Comparison of ENCODE assay signal across 19 mouse cellular contexts in the genomic region with DNA sequence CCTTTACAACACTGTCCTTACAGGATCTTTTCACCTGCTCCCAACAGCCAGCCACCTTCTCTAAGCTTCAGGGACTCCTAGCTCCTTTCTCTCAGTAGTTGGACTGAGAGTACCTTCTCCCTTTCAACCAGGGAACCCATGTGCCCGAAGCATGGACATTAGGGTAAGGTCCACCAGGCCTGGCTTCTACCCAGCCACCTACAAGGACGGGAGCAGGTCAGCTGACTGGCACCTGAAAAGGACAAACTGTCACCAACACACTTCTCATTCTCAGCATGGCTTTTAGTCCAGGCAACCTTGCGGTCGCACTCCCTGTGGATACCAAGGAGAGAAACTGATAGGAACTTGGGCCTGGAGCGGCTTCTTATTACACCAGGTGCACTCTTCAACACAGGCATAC. TPM values are rescaled to one million over a fixed set of nuclear protein-coding genes. Genes with fewer than 3 reads are reported as not detected.
DNase-seq lines count a peak whose midpoint lies in the region; ATAC-seq and TF ChIP-seq lines count a peak whose summit lies in the region.
"Had no signal": no experiment of that assay in that cellular context is flagged by ENCODE, and none has a peak within 500 bp of the region (broad histone marks: within the 10 kb centered on the region; RNA-seq: fewer than 3 reads in every experiment).

No protein-coding gene starts in this region.

- no peaks in the 10 kb centered on the region for H3K27me3 ChIP-seq in kidney, embryonic 14.5 days (ENCODE audit: control insufficient read depth, insufficient read depth, low read length)
- no peaks in the 10 kb centered on the region for H3K27me3 ChIP-seq in liver, postnatal 0 days (ENCODE audit: insufficient read depth, low read length)
- no peaks in the 10 kb centered on the region for H3K27me3 ChIP-seq in liver, embryonic 12.5 days (replicated peaks)
- H3K27me3 ChIP-seq: CH12.LX; forebrain, embryonic 13.5 days; Patski had no signal

- no peak overlapping the region for H3K4me2 ChIP-seq in kidney, embryonic 14.5 days (replicated peaks; ENCODE audit: low read depth, low read length)
- H3K4me2 ChIP-seq in liver, postnatal 0 days (ENCODE audit: low read depth, low read length), result no peak overlapping the region
- no peak overlapping the region for H3K4me2 ChIP-seq in liver, embryonic 12.5 days
- H3K4me2 ChIP-seq: forebrain, embryonic 13.5 days; hindbrain, embryonic 14.5 days had no signal

- no peak for ATAC-seq in kidney, embryonic 14.5 days (ENCODE audit: low FRiP score, low TSS enrichment)
- ATAC-seq in liver, postnatal 0 days, result peak; percentile 64
- no peak for ATAC-seq in liver, embryonic 12.5 days
- ATAC-seq: activated CD4-positive, CD25-positive, alpha-beta regulatory T cell, adult 4 months; forebrain, embryonic 13.5 days; forebrain, postnatal 0 days; Patski had no signal

- WGBS in kidney, embryonic 14.5 days, result 94% methylated on average over 5 of the region's 5 CpGs
- WGBS in liver, postnatal 0 days (ENCODE audit: insufficient replicate concordance), result 86% methylated on average over 5 of the region's 5 CpGs
- whole genome bisulfite sequencing in liver, embryonic 12.5 days (ENCODE audit: insufficient replicate concordance), result 93% methylated on average over 5 of the region's 5 CpGs

- no peak for TF ChIP-seq EP300 in liver, postnatal 0 days (IDR thresholded peaks at IDR 0.05; ENCODE audit: low read depth)

- no peaks in the 10 kb centered on the region for H3K4me1 ChIP-seq in kidney, embryonic 14.5 days (ENCODE audit: control insufficient read depth, insufficient read depth, low read length)
- H3K4me1 ChIP-seq in liver, postnatal 0 days (ENCODE audit: insufficient read depth), result no peaks in the 10 kb centered on the region
- no peaks in the 10 kb centered on the region for H3K4me1 ChIP-seq in liver, embryonic 12.5 days
- H3K4me1 ChIP-seq: embryonic facial prominence, embryonic 10.5 days; forebrain, embryonic 13.5 days had no signal

- peaks cover 67% of the 10 kb centered on the region for H3K36me3 ChIP-seq in kidney, embryonic 14.5 days (ENCODE audit: control insufficient read depth, insufficient read depth, low read length)
- peaks cover 48% of the 10 kb centered on the region for H3K36me3 ChIP-seq in liver, postnatal 0 days (replicated peaks; ENCODE audit: insufficient read depth, low read length)
- peaks cover 84% of the 10 kb centered on the region for H3K36me3 ChIP-seq in liver, embryonic 12.5 days

- DNase-seq in kidney, adult 11 months, result peak; percentile 84
- no peak for DNase-seq in liver, postnatal 0 days
- peak; percentile 78 to 90 for DNase-seq in kidney, postnatal 25 days
- no peak for DNase-seq in cerebellum, adult 11-12 months
- DNase-seq: adrenal gland, postnatal 14 days; cerebellum, adult 18-20 months; cerebellum, adult 9-11 months; cerebellum, postnatal 36 days; forebrain, postnatal 0 days; gastrocnemius, postnatal 14 days; heart, postnatal 10 days had no signal

- no peak overlapping the region for H3K9ac ChIP-seq in kidney, embryonic 14.5 days (ENCODE audit: low read depth, low read length)
- H3K9ac ChIP-seq in liver, postnatal 0 days (replicated peaks), result no peak overlapping the region
- H3K9ac ChIP-seq in liver, embryonic 12.5 days, result no peak overlapping the region
- H3K9ac ChIP-seq: forebrain, embryonic 13.5 days; forebrain, postnatal 0 days; hindbrain, embryonic 14.5 days had no signal

- TF ChIP-seq CTCF in liver, postnatal 0 days (IDR thresholded peaks at IDR 0.05; ENCODE audit: low read depth), result no peak

- no peak overlapping the region for H3K27ac ChIP-seq in kidney, embryonic 14.5 days (ENCODE audit: low read depth, low read length)
- H3K27ac ChIP-seq in liver, postnatal 0 days (ENCODE audit: low read depth), result no peak overlapping the region
- H3K27ac ChIP-seq in liver, embryonic 12.5 days, result no peak overlapping the region
- H3K27ac ChIP-seq: embryonic facial prominence, embryonic 10.5 days; forebrain, embryonic 13.5 days; hindbrain, embryonic 14.5 days had no signal

- H3K9me3 ChIP-seq in kidney, embryonic 14.5 days (ENCODE audit: control insufficient read depth, low read length), result no peaks in the 10 kb centered on the region
- no peaks in the 10 kb centered on the region for H3K9me3 ChIP-seq in liver, postnatal 0 days (ENCODE audit: low read length)
- no peaks in the 10 kb centered on the region for H3K9me3 ChIP-seq in liver, embryonic 12.5 days (replicated peaks)
- H3K9me3 ChIP-seq: embryonic facial prominence, embryonic 10.5 days; forebrain, embryonic 13.5 days had no signal

- H3K4me3 ChIP-seq in kidney, embryonic 14.5 days (ENCODE audit: low read length), result no peak overlapping the region
- no peak overlapping the region for H3K4me3 ChIP-seq in liver, postnatal 0 days (ENCODE audit: low read depth, low read length)
- H3K4me3 ChIP-seq in liver, embryonic 12.5 days, result no peak overlapping the region
- H3K4me3 ChIP-seq: embryonic facial prominence, embryonic 10.5 days; forebrain, embryonic 13.5 days had no signal

RNA-seq across cellular contexts. Expression of gene Cfap20, which starts 15.6 kb away (rescaled TPM):
- 164 and 174 TPM in 2 replicates for polyA plus RNA-seq in kidney, embryonic 14.5 days (2014; fragmentation: Nextera tagmentation; extraction: Ambion mirVana)
- polyA plus RNA-seq in liver, postnatal 0 days (2015; fragmentation: Nextera tagmentation; extraction: Ambion mirVana), result 30.4 and 33.1 TPM in 2 replicates
- 44.2 and 45.9 TPM in 2 replicates for polyA plus RNA-seq in liver, embryonic 12.5 days (2016; fragmentation: Nextera tagmentation; extraction: Ambion mirVana)

RNA-seq across cellular contexts. Expression of gene Csnk2a2, which starts 39.6 kb away (rescaled TPM):
- polyA plus RNA-seq in kidney, embryonic 14.5 days (2014; fragmentation: Nextera tagmentation; extraction: Ambion mirVana), result 20.7 and 25.3 TPM in 2 replicates
- 3.8 and 4.7 TPM in 2 replicates for polyA plus RNA-seq in liver, postnatal 0 days (2015; fragmentation: Nextera tagmentation; extraction: Ambion mirVana)
- 7.2 and 7.3 TPM in 2 replicates for polyA plus RNA-seq in liver, embryonic 12.5 days (2016; fragmentation: Nextera tagmentation; extraction: Ambion mirVana)

Comparison
In these comparisons a context has a peak if more than half of its experiments do, and no peak if none do; other contexts are left out.
1. DNase-seq: peak in kidney, adult 11 months (single experiment) and kidney, postnatal 25 days (2 of 2); none in liver, postnatal 0 days (single experiment) and cerebellum, adult 11-12 months (single experiment).